Mouse (Mus musculus) bone marrow, adult 2 months (tissue): ENCODE data around the gene Macf1.

ENCODE experiments used
- CTCF ChIP-seq: fragments of 200-500 bp; IDR thresholded peaks from 2 replicates; pipeline ENCODE4 v1.5.1; 2011; ENCODE audit warnings: low read length, control low read depth; ENCODE audit not compliant: control insufficient read depth, insufficient read depth
- POLR2A ChIP-seq: fragments of 200-500 bp; IDR thresholded peaks from 2 replicates; pipeline ENCODE4 v1.6.1; 2011; ENCODE audit warnings: low read depth, mild to moderate bottlenecking, control low read depth, low read length, borderline replicate concordance; ENCODE audit not compliant: control insufficient read depth

DNA sequence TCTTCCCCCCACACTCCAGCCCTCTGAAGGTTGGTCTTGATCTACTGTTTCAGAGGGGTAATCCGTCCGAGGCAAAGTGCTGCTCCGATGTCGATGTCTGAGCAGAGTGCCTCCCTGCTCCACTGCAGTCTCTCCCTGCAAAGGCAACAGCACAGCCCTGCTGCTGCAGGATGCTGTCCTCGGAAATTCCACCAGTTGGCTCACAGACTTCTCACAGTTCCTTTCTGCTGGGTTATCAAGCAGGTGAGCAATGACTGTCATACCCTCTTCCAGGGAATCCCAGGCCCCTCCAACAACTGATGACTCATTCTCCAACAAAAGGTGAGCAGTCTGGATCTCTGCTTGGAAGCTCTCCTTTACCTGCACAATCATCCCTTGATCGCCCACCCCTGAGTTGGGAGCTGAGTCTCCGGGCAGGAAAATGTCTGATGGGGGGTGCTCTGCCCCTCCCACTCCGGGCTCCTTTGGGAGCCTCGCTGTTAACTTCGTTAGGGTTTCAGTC, 157.3 kb downstream of the Macf1 start:
- TF ChIP-seq CTCF (no peak), POLR2A (no peak)
